Mouse (Mus musculus) lung, adult 18-20 months (tissue): ENCODE data around the gene Tmc5.

ENCODE experiments used
- DNase-seq, 2 experiments: peaks; one replicate each; pipeline ENCODE4 v3.0.0; 2022; ENCODE audit warnings: mixed read lengths in 2 of 2

Gene Tmc5

GRCm38 (mm10) chr7:118611185-118611749 is 14.2 kb downstream of the Tmc5 start:
- DNase-seq = no peak

GRCm38 (mm10) chr7:118611933-118612332 is 14.8 kb downstream of the Tmc5 start:
- DNase-seq = no peak

- DNase-seq = no peak
Measured at GRCm38 (mm10) chr7:118614076-118614475, 17.0 kb downstream of the Tmc5 start.

GRCm38 (mm10) chr7:118618104-118618503 is 21.0 kb downstream of the Tmc5 start:
- DNase-seq = no peak

GRCm38 (mm10) chr7:118620243-118620906 is 23.3 kb downstream of the Tmc5 start:
- no peak for DNase-seq

- DNase-seq = no peak
Measured at GRCm38 (mm10) chr7:118621094-118621493, 24.0 kb downstream of the Tmc5 start.

DNA sequence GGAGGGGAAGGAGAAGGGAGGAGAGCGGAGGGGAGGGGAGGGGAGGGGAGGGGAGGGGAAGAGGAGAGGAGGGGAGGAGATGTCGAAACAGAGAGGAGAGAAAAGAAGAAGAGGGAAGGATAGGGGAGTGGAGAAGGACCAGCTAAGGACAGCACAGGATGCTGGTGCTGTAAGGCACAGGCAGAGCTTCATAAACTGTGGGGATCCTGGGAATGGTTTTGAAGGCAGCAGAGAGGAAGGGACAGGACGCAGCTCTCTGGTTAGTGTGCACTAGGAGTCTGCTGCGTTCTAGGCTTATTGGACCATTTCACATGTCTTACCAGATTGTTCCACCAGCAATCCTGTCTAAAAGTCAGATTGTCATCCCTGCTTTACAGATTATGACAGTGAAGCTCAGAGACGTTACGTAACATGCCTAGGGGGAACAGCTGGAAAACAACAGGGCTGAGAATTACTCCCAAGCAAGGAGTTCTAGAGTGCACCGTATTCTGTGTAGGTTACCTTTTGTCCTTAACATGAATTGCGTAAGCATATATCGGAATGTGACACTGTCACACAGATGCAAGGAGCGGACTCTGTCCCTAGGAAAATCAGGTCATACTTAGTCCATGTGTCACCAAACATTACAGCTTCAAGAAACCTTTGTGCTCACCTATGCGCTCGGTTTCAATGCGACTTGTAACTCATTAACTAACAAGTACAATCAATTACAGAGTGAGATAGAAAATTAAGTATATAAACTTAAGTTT is 30.6 kb downstream of the Tmc5 start:
- no peak for DNase-seq

DNA sequence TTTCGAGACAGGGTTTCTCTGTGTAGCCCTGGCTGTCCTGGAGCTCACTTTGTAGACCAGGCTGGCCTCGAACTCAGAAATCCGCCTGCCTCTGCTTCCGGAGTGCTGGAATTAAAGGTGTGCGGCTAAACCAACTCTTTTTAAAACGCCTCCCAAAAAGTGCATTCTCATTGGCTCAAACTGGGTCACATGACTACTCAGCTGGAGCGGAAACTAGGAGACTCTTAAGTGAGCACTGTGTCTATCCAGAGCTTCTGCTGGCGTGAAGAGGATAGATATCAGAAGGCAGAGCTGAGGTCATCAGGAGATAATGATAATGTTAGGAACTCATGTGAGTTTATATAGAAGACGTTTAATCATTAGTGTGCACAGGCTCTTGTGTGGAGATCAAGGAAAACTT is 36.0 kb downstream of the Tmc5 start:
- no peak for DNase-seq

DNA sequence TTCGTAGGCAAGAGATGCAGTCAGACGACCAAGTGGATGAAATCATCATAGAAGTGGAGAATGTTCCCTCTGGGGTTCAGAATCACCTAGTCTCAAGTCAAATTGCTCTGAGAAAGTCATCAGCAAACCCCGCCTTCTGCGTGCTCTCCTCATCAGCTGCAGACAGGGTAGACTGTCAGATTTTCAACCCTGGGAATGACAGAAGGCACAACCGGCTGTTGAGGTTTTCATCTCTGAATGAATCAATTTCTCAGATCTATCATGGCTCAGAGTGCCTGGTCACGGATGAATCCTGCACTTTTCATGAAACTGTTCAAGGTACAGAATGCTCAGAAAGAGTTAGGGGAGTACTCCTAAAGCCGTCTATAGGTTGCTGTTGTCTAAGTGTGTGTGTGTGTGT is 36.9 kb downstream of the Tmc5 start:
- no peak for DNase-seq

- no peak for DNase-seq
Measured at GRCm38 (mm10) chr7:118637466-118637865, 40.4 kb downstream of the Tmc5 start.

DNA sequence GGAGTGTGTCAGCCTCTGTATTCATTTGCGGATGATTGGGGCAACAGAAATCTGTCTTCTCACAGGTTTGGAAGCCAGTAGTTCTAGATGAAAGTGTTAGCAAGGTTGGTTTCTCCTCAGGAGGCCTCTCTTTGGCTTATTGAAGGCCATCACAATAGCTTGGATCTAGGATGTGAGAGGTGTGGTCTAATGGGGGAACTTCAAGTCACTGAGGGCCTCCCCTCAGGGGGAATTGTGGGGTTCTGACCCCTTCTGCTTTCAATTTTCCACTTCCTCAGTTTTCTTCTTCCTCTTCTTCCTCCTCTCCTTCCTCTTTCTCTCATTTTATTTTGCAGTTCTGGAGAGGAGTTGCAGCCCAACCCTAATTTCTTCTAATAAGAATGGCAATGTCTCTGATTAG is 49.1 kb downstream of the Tmc5 start:
- DNase-seq = no peak

GRCm38 (mm10) chr7:118649328-118649727 is 52.2 kb downstream of the Tmc5 start:
- DNase-seq = no peak

DNA sequence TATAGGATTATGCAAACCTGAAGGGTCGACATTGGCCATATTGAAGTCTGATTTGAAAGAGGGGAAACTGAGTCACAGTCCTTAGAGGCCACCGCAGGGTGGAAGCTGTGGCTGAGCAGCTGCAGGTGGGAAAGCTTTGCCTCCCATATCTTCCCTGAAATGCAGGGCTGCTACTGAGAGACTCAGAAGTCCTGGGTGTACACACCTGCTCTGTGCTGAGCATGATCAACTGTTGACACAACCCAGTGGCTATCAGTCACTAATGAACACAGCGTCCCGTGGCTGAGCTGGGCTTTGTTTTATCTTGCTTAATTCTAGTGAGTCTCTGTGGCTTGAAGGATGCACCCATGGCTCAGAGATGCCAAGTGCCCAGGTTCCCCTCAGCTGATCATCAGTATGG is 53.0 kb downstream of the Tmc5 start:
- no peak for DNase-seq

DNA sequence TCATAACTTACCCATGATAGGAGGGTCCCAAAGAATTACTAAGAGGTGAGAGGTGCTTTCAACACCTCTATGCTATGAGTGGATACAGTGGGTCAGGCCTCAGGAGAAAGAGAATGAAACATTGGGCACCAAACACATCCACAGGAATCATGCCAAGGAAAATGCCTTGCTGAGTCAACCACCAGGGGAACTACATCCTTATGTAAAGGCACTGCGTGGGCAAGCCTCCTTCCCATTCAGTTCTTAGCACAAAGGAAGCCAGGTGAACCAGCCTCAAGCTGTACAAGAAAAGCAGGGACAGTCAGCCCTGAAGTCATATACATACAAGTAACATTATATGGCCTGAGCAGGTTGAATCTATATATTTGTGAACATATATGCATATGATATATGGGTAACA is 53.8 kb downstream of the Tmc5 start:
- DNase-seq = no peak

- no peak for DNase-seq
Measured at GRCm38 (mm10) chr7:118652572-118653295, 55.6 kb downstream of the Tmc5 start.

DNA sequence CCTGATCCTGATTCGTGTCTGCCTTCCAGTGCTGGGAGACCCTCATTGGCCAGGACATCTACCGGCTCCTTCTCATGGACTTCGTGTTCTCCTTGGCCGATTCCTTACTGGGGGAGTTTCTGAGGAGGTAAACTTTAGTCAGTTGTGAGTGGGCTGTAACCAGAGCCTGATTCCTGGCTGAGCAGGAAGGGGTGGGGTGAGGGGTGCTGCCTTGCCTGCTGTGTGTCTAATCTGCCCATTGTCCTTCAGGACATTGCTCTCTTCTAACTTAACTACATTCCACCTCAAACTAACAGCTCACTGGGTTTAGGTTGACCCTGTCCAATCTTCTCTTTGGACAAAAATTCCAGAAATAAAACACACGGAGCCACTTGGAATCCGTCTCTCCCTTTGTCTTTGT is 59.6 kb downstream of the Tmc5 start:
- no peak for DNase-seq

DNA sequence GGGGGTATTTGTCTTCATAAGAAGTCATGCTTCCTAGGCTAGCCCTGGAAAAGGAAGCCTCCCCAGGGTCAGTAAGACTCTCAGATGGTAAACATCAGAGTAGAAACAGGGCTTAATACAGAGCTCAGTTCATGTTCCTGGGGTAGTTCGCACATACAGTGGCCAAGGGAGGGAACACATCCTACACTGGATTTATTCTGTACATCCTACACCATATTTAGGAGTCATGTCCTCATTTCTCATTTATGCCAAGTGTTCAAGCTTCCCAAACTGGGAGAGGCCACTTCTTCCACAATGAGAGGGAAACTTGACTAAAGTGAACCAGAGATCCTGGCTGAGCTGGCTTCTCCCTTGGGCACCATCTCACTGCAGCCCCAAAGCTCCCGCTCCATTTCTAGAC is 70.7 kb downstream of the Tmc5 start:
- no peak for DNase-seq

DNA sequence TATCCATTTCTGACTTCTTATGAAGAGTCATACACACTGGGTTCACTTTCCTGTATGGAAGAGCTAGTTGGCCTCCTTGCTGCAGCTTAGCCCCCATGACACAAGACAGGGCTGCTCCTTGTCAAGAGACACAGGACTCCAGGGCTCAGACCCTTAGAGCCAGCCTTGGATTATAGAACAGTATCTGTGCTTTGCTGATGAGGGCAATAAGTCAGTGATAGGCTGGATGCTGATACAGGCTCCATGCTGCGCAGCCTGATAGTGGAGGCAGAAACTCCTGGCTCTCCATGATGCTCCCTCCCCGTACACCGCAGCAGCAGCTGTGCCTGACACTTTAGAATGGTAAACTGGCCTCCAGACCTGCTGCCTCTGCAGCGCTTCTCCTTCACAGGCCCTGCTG is 73.0 kb downstream of the Tmc5 start:
- no peak for DNase-seq

DNA sequence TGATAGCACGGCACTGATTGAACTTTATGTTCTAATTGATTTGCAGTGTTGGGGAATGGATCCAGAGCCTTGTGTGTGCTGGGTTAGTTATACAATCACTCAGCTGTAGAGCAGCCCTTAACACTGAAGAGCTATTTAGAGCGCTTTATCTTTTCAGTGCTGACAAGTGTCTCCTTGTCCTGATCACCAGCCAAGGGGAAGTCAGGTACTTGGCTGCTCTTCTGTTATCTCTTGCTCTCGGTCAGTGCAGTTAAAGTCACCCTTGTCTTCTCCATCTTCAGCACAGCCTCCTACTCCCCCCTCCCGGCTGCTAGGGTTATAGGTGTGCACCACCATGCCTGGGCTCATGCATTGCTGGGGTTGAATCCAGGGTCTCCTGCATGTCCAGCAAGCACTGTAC is 79.7 kb downstream of the Tmc5 start:
- no peak for DNase-seq

- peak; percentile 55 to 68 for DNase-seq
Measured at GRCm38 (mm10) chr7:118688199-118688598, 91.1 kb downstream of the Tmc5 start.

GRCm38 (mm10) chr7:118689088-118689487 is 92.0 kb downstream of the Tmc5 start:
- no peak for DNase-seq

GRCm38 (mm10) chr7:118691287-118691686 is 94.2 kb downstream of the Tmc5 start:
- no peak for DNase-seq

DNA sequence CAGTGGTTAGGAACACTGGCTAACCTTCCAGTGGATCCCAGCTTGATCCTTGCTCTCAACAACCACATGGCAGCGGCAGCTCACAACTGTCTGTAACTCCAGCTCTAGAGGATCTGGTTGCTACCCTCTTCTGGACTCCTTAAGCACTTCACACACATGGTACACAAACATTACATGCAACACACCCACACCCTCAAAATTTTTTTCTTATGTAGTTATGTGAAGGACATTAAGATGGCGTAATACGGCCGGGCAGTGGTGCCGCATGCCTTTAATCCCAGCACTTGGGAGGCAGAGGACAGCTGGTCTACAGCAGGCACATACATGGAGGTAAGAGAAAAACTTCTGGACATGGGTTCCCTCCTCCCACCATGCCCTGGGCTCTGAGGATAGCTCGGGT is 99.0 kb downstream of the Tmc5 start:
- DNase-seq = peak; percentile 42 to 66

DNA sequence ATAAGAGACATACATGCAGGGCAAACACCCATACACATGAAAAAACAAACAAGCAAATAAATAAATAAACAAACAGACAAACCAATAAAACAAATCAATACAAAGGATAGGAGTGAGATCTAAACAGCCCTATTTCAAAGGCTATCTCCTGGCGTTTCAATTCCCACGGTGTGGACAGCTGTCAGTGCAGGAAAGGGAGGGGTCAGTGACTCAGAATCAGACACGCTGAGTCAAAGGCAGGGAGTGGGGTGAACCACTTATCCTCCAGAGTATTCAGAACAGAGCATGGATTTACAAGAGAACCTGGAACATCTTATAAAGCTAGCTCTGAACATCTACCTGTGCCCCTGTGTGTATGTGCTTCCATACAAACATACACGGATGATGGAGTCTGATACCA is 100.1 kb downstream of the Tmc5 start:
- DNase-seq = no peak
